Mouse (Mus musculus): ENCODE results near the gene Tnr. TPM values are rescaled to one million over a fixed set of nuclear protein-coding genes. Genes with fewer than 3 reads are reported as not detected.

Tnr gene
- total RNA-seq, 2 experiments from 2014 or later, result 138 to 146 TPM

DNA sequence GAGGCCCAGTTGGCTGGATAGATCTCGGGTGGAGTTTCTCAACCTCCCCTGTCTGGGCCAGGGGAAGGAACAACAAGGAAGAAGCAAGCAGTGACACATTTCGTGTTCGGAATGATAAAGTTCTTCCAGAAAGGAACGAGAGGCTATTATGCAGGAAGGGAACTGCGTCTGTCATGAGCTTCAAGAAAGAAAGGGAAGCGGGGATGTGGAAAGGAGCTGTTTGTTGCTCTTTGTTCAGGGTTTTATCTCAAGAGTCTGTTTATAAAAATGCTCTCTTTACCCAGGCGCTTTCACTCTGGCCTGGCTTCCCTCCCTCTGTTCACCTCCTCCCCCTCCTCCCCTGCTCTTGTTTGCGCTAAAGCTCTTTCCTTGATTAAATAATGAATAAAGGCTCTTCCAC lies 46.7 kb downstream of the Tnr start:
- Histone ChIP-seq H3K27ac (peak overlapping the region; percentile 40; the same call in 1 of the 2 replicates), H3K4me3 (no peak overlapping the region)
- intact Hi-C loops (cut with DNase I), result no loop called here
- DNase-seq (ENCODE audit: extremely low spot score in 1 of 2, low spot score in 2 of 2), result no peak
- no peak for TF ChIP-seq CTCF (IDR thresholded peaks at IDR 0.05)

GRCm38 (mm10) chr1:159570831-159571230 lies 47.3 kb downstream of the Tnr start:
- Histone ChIP-seq H3K27ac (peak overlapping the region; percentile 40; the same call in 1 of the 2 replicates), H3K4me3 (no peak overlapping the region)
- no peak for TF ChIP-seq CTCF (IDR thresholded peaks at IDR 0.05)
- DNase-seq (ENCODE audit: extremely low spot score in 1 of 2, low spot score in 2 of 2), result no peak
- intact Hi-C loops (cut with DNase I), result no loop called here

GRCm38 (mm10) chr1:159571951-159572350 lies 48.4 kb downstream of the Tnr start:
- no peak for DNase-seq (ENCODE audit: extremely low spot score in 1 of 2, low spot score in 2 of 2)
- Histone ChIP-seq H3K27ac (no peak overlapping the region), H3K4me3 (no peak overlapping the region)
- TF ChIP-seq CTCF (IDR thresholded peaks at IDR 0.05), result no peak
- intact Hi-C loops (cut with DNase I), result no loop called here

- intact Hi-C loops (cut with DNase I), result no loop called here
- no peak overlapping the region for H3K4me3 ChIP-seq
- DNase-seq (ENCODE audit: extremely low spot score in 1 of 2, low spot score in 2 of 2), result no peak
- no peak for TF ChIP-seq CTCF (IDR thresholded peaks at IDR 0.05)
- H3K27ac ChIP-seq, result no peak overlapping the region
Observed at GRCm38 (mm10) chr1:159573116-159573515, 49.5 kb downstream of the Tnr start.

GRCm38 (mm10) chr1:159574661-159575060 lies 51.1 kb downstream of the Tnr start:
- intact Hi-C loops (cut with DNase I), result no loop called here

GRCm38 (mm10) chr1:159576246-159576645 lies 52.7 kb downstream of the Tnr start:
- DNase-seq (ENCODE audit: extremely low spot score in 1 of 2, low spot score in 2 of 2), result no peak
- no peak for TF ChIP-seq CTCF (IDR thresholded peaks at IDR 0.05)
- no peak overlapping the region for H3K27ac ChIP-seq
- intact Hi-C loops (cut with DNase I), result no loop called here
- H3K4me3 ChIP-seq, result no peak overlapping the region

More at GRCm38 (mm10) chr1:159574661-159575060, 51.1 kb downstream of the Tnr start:
- no peak for DNase-seq (ENCODE audit: extremely low spot score in 1 of 2, low spot score in 2 of 2)
- Histone ChIP-seq H3K27ac (no peak overlapping the region), H3K4me3 (no peak overlapping the region)
- TF ChIP-seq CTCF (IDR thresholded peaks at IDR 0.05), result no peak

- intact Hi-C loops (cut with DNase I), result no loop called here
- no peak for DNase-seq (ENCODE audit: extremely low spot score in 1 of 2, low spot score in 2 of 2)
- Histone ChIP-seq H3K4me3 (no peak overlapping the region), H3K27ac (no peak overlapping the region)
- TF ChIP-seq CTCF (IDR thresholded peaks at IDR 0.05), result no peak
Observed at GRCm38 (mm10) chr1:159578391-159578790, 54.8 kb downstream of the Tnr start.

- peak overlapping the region; percentile 17; the same call in 1 of the 2 replicates for H3K27ac ChIP-seq
- intact Hi-C loops (cut with DNase I), result no loop called here
- no peak for DNase-seq (ENCODE audit: extremely low spot score in 1 of 2, low spot score in 2 of 2)
- no peak overlapping the region for H3K4me3 ChIP-seq
- TF ChIP-seq CTCF (IDR thresholded peaks at IDR 0.05), result no peak
Observed at GRCm38 (mm10) chr1:159580335-159580921, 56.9 kb downstream of the Tnr start.

- no peak for TF ChIP-seq CTCF (IDR thresholded peaks at IDR 0.05)
- intact Hi-C loops (cut with DNase I), result no loop called here
Observed at GRCm38 (mm10) chr1:159583877-159584276, 60.3 kb downstream of the Tnr start.

DNA sequence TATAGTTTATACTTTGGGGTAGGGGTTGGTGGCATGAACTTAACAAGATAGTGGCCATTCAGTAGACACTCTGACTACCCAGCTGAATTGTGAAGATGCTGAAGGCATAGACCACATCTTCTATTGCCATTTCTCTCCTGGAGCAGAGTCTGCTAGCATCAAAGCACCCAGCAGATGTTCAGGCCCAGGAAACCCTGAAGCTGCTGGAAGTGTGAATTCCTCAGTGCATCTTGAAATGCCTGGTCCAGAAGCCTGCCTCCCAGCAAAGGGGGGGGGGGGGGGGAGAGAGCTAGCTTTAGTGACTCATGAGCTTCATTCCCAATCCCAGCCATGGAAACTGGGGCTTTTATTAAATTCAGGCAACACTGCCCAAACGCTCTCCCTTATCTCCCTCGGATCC lies 65.2 kb downstream of the Tnr start:
- intact Hi-C loops (cut with DNase I), result no loop called here
- Histone ChIP-seq H3K27ac (no peak overlapping the region), H3K4me3 (no peak overlapping the region)
- no peak for TF ChIP-seq CTCF (IDR thresholded peaks at IDR 0.05)
- DNase-seq (ENCODE audit: extremely low spot score in 1 of 2, low spot score in 2 of 2), result no peak

More at GRCm38 (mm10) chr1:159583877-159584276, 60.3 kb downstream of the Tnr start:
- no peak overlapping the region for H3K4me3 ChIP-seq
- H3K27ac ChIP-seq, result no peak overlapping the region
- DNase-seq (ENCODE audit: extremely low spot score in 1 of 2, low spot score in 2 of 2), result no peak

- TF ChIP-seq CTCF (IDR thresholded peaks at IDR 0.05), result no peak
- no peak for DNase-seq (ENCODE audit: extremely low spot score in 1 of 2, low spot score in 2 of 2)
- no peak overlapping the region for H3K4me3 ChIP-seq
- H3K27ac ChIP-seq, result no peak overlapping the region
- intact Hi-C loops (cut with DNase I), result no loop called here
Observed at GRCm38 (mm10) chr1:159594099-159595058, 70.8 kb downstream of the Tnr start.

- intact Hi-C loops (cut with DNase I), result no loop called here
- Histone ChIP-seq H3K27ac (no peak overlapping the region), H3K4me3 (no peak overlapping the region)
- no peak for TF ChIP-seq CTCF (IDR thresholded peaks at IDR 0.05)
- DNase-seq (ENCODE audit: extremely low spot score in 1 of 2, low spot score in 2 of 2), result no peak
Observed at GRCm38 (mm10) chr1:159595729-159596128, 72.2 kb downstream of the Tnr start.
